Mouse (Mus musculus): ENCODE results near the gene Rangrf.
"Not testable (repeated sequence)": the region's sequence is repeated elsewhere in the genome, so short reads cannot be mapped to it uniquely, and the experiment has no call there.

Rangrf gene

DNA sequence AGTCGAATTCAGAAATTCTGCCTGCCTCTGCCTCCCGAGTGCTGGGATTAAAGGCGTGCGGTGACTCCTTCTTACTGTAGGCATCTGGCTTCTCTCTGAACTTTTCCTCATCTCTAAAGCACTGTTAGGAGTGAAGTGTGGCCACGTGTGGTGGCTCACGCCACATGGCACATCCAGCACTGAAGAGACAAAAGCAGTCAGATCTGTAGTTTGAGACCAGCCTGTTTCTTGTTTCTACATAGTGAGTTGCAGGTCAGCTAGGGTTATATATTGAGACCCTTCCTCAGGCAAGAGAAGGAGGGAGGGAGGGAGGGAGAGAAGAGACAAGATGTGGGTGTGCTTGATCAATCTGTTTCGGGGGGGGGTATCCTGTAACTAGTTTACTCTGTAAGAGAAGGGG lies at the start of gene Rangrf:
Gene Rangrf (minus strand): TSS at position 101 of the 400 bp plus-strand sequence.
- DNase-seq (ENCODE audit: low read depth) = no peak

DNA sequence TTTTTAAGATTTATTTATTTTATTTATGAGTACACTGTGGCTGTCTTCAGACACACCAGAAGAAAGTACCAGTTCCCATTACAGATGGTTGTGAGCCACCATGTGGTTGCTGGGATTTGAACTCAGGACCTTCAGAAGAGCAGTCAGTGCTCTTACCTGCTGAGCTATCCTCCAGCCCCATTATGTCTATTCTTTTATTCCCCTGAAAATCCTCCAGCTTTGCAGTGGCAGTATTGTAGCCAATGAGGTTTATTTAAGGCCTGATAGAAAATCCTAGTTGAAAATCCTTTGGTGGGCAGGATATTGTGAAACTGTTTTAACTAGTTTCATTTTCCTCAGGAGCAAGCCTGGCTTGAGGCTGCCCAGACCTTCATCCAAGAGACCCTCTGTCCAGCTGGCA lies 45.7 kb upstream of the Rangrf start:
- DNase-seq (ENCODE audit: low read depth) = no peak

DNA sequence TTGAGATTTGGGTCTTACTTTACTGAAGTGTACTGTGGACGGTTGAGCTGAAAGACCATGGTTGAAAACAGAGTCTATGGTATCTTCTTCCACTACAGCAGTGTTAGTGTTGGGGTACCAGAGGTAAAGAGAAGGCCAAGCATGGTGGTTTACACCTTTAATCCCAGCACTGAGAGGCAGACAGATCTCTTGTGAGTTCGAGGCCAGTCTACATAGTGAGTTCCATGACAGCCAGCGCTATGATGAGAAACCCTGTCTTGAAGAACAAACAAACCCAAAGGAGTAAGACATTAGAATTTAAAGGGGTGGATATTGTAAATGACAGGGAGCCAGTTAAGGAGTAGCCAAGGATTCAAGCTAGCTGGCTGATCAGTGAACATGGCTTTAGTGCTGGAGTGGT lies 41.8 kb upstream of the Rangrf start:
- no peak for DNase-seq (ENCODE audit: low read depth)

DNA sequence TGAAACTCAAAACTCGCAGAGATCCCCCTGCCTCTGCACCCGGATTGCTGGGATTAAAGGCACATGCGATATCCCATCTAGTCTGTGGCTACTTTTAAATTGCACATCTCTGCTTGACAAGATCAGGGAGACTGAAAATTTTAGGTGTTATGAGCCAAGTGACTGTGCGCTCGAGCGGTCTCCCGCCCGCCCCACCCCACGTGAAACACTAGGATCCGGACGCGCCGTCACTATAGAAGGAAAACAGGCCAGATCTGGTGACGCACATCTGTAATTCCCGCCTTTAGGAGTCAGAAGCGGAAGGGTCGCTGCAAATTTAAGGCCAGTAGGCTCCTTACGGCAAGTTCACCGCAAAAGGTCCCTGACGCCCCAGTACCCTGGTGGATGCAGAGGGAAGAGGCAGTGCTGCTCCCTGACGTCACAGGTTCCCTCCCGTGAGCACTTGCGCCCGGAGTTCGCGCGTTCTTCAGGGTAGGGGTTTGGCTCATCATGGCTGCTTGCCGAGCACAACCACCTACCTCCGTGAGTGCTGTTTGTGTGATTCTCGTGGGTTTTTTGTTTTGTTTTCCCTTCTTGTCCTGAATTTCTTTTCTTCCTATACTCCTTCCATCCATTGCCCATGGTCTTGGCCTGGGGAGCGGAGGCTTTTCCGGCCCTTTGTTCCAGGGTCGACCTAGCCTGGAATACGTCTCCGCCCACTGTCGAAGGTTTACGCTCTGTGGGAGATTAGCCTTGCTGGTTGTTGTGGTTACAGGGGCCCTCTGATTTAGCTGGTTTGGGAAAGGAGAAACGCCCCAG lies 40.9 kb upstream of the Rangrf start, which contains the start of gene Ctc1:
Gene Ctc1 (plus strand): TSS at position 268 of the 798 bp plus-strand sequence.
- peak; percentile 96 for DNase-seq (ENCODE audit: low read depth)

DNA sequence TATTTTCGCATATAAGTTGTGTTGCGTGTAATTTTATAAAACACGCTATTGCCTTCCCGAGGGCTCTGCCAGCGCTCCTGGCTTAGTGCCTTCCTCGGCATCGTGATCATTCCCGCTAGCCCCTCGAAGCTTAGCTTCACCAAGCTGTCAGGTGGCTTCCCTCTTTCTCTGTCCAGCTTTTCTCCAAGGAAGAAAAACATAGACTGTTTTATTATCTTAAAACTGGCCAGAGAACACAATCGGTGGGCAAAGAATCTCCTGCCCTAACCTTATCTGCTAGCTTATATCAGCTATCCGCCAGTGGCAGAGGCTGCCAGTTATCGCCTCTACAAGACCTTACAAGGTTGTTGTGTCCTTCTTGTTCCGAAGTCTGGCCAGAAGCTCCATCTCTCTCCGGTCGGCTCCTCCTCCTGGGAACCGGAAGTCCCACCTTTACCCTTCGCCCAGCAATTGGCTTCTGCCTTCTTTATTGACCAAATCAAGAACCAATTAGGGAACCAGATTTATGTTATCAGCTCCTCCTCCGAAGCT lies 37.2 kb upstream of the Rangrf start:
- DNase-seq (ENCODE audit: low read depth) = peak; percentile 94

DNA sequence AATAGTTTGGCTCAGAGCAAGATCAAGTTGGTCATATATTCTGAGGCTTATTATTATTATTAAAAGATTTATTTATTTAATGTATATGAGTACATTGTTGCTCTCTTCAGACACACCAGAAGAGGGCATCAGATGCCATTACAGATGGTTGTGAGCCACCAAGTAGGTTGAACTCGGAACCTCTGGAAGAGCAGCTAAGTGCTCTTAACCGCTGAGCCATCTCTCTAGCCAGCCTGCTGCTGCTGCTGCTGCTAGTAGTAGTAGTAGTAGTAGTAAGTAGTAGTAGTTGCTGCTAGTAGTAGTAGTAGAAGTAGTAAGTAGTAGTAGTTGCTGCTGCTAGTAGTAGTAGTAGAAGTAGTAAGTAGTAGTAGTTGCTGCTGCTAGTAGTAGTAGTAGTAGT lies 36.5 kb upstream of the Rangrf start:
- not testable (repeated sequence) for DNase-seq (ENCODE audit: low read depth)

DNA sequence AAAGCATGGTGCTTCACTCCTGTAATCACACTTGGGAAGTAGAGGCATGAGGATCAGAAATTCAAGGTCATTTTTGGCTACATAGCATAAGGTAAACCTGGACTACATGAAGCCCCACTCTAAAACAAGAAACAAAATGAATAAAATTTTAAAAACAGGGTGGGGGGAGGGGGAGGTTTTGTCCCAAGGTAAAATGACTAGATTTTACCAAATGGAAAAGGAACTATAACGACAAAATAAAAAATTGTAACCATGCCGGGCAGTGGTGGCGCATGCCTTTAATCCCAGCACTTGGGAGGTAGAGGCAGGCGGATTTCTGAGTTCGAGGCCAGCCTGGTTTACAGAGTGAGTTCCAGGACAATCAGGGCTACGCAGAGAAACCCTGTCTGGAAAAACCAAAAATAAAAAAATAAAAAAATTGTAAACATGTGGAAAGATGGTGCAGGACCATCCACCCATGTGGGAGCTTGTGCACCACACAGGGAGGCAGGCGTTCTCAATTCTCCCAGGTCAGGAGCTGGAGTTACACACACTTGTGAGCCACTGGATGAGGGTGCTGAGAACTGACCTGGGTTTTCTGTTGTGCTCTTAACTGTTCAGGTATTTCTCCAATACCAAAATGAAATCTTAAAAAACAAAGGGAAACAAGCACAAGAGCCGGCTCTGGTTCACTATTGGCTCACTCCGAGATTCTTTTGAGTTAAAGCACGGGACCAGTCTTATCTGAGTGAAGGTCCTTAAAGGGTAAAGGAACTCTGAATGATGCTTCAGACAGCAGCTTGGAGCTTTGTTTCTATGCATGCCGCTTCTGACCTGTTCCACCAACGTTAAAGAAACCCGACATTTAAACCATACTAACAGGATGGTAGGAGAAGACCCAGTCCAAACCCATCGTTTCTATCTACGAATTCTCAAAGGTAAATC lies 35.7 kb upstream of the Rangrf start:
- no peak for DNase-seq (ENCODE audit: low read depth)

DNA sequence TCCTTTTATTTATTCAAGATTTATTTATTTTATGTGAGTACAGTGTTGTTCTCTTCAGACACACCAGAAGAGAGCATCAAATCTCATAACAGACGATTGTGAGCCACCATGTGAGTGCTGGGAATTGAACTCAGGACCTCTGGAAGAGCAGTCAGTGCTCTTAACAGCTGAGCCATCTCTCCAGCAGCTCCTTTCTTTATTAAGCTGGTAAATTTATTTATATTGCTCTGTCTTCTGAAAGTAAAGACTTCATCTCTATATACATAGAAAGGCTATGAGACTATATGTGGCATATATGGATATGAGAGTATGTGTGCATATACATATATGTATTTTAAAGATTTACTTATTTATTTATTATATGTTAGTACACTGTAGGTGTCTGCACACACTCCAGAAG lies 34.5 kb upstream of the Rangrf start:
- DNase-seq (ENCODE audit: low read depth) = no peak

DNA sequence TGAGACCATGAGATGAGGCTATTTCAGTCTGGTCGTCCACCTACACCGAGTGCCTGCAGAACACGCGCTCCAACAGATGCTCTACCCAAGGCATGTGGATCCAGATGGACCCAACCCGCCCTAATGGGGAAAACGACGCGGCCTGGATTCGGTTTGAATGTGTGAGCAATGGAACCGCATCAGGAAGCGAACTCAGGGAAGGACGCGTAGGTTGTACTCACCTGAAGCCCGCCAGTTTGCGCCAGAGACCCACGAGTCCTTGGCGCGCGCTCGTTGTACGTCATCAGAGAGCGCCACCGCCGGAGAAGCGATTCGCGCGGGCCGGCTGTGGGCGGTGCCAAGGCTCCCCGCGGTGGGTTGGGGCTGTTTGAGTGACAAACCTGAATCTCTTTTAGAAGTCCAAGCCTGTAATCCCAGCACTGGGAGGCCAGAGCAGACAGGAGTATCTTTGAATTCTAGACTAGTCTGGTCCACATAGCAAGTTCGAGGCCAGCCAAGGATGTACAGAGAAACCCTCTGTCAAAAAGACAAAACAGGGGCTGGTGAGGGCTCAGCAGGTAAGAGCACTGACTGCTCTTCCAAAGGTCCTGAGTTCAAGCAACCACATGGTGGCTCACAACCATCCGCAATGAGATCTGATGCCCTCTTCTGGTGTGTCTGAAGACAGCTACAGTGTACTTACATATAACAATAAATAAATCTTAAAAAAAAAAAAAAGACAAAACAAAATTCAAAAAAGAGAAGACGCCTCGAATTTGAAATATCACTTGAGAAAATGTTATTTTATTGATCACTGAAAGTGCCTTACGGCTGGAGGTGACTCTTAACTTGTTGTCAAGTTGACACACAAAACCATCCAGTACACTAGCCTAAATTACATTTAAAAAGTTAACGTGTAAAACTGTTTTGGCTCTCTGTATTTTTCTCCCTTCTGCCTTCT lies 33.5 kb upstream of the Rangrf start, which contains the start of gene Pfas:
Gene Pfas (minus strand): TSS at position 279 of the 940 bp plus-strand sequence.
- DNase-seq (ENCODE audit: low read depth) = peak; percentile 96

DNA sequence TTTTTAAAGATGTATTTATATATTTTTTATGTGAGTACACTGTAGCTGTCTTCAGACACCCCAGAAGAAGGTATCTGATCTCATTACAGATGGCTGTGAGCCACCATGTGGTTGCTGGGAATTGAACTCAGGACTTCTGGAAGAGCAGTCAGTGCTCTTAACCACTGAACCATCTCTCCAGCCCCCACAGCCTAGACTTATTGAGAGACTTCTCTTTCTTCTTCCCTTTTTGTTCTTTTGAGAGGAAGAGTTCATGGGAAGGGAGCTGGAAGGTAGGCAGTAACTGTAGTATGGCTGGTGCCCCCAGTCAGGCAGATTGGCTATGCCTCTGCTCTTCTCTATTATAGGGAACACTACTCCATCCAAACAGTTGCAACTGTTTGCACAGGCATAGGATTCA lies 31.6 kb upstream of the Rangrf start:
- DNase-seq (ENCODE audit: low read depth) = not testable (repeated sequence)

DNA sequence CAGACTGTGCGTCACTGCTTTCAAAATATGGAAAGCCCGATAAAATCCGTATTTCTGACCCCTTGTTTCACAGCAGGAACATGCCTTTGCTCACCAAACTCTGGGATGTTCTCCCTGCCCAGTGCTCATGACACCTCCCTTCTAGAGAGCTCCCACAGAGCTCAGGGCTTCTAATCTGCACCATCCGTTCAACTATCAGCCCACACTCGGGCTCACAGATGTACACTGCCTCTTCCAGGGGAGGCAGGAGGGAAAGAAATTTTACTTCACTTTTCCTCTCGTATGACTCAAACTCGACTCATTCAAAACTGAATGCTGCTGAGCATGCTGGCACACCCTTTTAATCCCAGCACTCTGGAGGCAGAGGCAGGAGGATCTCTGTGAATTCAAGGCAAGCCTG lies 30.2 kb upstream of the Rangrf start:
- no peak for DNase-seq (ENCODE audit: low read depth)

DNA sequence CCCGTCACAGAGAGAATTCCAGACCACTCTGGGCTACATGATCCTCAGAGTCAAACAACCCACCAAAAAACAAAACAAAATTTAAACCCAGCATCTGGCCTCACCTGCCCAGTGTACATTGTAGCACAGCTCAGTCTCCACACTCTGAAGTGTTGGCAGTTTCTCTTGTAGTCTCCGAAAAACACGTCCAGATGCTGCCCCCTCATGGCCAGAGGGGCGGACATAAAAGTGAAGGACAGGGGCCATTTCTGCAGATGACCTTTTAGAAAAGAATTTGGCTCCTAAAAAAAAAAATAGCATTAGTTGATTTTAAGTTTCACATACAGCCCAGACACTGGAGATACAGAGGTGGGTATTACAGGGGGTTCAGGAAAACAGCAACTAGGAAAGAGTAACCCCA lies 28.6 kb upstream of the Rangrf start:
- no peak for DNase-seq (ENCODE audit: low read depth)

DNA sequence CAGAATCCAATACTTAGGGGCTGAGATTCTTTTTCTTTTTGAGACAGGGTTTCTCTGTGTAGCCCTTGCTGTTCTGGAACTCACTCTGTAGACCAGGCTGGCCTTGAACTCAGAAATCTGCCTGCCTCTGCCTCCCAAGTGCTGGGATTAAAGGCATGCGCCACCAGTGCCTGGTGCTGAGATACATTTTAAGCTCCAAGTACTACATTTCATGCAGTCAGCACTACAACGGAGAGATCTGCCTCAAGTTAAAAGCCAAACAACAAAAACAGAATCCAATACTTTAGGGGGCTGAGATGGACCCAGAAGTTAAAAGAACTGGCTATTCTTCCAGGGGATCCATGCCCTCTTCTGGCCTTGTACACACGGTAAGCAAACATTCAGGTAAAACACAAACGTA lies 27.8 kb upstream of the Rangrf start:
- DNase-seq (ENCODE audit: low read depth) = not testable (repeated sequence)

DNA sequence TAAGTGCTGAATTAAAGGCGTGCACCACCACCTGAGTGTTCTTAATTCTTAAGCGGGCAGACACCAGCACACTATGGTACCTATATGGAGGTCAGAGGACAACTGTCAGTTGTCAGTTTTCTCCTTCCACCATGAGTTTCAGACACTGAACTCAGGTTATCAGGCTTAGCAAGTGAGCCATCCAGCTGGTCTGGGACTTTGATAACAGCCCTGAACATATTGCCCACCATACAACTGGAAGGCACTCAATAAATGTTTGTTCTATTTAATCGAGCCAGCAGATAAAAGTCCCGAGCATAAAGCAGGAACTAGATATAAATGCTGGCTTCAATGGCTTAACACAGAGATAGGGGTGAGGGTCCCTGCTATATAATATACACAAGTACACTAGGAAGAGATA lies 22.1 kb upstream of the Rangrf start:
- DNase-seq (ENCODE audit: low read depth) = no peak

DNA sequence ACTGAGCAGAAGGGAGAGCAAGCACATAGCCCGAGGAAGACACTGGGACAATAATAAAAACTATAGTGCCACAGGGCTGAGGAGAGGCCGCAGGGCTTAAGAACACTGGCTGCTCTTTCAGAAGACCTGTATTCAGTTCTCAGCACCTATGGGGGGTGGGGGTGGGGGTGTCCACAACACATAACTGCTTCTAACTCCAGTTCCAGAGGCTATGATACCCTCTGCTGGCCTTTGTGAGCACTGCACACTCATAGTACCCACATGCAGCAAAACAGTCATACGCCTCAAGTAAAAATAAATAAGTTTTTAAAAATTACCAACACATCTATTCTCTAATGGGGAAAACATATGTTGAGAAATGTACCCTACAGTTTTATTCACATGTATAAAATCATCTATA lies 19.4 kb upstream of the Rangrf start:
- DNase-seq (ENCODE audit: low read depth) = peak; percentile 43

DNA sequence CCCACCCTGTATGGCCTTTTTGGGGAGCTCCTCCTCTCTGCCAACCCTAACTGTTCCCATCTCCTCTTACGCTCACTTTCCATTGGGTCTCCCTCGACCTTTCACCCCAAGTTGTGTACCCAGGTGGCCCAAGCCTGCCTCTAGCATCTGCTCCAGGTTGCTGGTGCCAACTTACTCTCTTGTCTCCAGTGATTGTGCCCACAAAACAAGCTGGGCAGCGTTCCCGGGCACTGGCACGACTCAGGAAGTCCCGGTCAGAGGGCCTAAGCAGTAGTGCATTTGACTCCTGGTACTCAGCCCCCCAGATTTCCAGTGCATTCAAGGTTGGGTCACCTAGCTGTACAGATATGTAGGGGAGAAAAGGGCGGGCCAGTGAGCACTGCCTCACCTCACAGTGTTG lies 18.1 kb upstream of the Rangrf start:
- no peak for DNase-seq (ENCODE audit: low read depth)

DNA sequence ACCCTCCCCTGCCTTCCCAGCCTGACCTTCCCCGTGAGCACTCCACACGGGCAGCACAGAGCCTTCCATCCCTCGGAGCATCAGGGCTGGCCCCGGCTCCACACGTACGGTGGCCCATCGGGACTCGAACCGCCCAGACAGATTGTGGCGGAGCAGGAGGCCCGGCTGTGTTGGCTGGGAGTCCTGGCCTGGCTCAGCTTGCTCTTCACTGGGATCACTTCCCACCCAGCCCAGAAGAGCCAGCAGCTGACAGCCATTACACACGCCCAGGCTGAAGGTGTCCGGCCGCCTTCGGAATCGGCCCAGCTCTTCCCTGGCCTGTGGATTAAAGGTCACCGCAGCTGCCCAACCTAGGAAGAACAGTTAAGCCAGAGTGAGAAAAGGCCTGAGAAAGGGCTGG lies 13.4 kb upstream of the Rangrf start:
- no peak for DNase-seq (ENCODE audit: low read depth)

DNA sequence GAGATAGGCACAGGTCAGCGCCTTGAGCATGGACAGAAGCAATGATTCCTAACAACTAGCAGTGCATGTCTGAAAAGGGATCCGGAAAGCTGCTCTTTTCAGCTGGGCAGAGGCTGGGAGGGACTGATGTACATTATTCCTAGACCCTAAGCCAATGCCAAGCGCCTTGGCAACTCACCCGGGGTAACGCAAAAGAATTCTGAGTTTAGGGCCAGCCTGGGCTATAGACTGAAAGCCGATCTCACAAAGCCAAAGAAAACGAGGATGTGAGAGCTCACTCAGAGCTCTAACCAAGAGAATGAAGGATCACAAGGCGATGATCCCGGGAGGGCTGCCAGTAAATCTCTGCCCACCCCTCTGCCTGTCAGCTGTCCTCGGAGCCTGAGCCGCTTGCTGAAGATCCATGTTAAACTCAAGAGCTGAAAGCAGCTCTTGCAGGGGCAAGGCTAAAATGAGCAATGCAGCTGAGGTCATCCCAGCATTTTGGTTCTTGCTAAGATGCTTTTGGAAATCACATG lies 12.4 kb upstream of the Rangrf start:
- no peak for DNase-seq (ENCODE audit: low read depth)

DNA sequence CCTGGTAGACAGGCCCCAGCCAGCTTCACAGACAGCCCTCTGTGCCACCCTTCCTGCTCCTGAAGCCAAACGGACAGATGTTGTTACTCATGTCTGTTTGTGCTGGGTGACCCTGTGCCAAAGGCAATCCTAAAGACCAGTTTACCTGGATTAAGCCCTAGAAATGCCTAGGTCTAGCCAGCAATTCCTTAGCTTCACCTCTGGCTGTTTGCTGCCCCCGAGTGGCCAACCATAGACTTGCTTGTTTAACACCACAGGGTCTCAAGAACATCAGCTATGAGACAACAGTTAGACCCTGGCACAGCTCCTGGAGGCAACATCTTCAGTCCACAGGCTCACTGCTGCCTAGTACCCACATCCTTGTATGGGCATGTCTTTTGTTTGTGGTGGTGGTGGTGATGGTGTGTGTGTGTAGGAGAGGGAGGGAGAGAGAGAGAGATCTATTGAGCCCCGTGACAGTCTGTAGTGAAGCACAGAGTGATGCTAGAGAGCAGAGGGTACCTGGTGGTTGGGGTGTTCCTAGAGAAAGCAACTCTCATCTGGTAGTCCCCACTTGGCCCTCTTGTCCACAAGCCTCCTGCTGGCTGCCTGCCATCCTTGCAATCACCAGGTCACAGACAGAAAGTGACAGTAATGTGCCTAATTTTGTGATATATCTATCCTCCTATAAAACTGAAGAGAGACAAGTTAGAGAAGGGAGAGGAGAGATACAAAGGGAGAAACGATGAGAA lies 7.8 kb upstream of the Rangrf start:
- DNase-seq (ENCODE audit: low read depth) = peak; percentile 81

DNA sequence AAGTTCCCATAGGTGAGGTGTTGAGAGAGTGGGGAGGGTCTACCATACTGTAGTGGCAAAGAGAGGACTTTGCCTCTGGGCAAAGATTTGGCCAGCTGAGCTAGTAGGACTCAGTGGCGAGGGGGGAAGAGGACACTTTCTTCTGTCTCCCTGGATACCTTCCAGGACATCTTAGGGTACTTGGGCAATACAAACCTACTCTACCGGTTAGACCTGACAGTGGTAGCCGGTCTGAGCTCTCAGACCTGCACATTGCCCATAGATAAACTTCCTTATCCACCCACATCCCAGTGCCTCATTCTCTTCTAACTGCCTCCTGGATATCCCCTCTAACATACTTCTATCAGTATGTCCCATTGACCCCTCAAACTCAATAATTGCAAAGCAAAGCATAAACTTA lies 5.9 kb upstream of the Rangrf start:
- no peak for DNase-seq (ENCODE audit: low read depth)

DNA sequence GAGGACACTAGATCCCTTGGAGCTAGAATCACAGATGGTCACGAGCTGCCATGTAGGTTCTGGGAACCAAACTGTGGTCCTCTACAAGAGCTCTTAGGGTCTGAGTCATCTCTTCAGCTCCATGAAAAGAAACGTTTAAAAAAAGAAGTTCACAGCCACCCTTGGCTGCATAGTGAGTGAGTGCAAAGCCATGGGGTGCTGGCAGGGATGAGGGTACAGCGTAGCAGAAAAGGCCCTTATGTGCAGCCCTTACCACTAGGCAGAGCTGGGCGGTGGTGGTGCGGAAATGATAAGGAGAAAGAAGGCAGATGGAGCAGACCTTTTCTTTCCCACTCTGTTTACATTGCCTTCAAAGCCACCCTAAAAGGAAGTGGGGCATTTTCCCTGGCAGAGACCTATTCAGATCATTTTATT lies 4.3 kb upstream of the Rangrf start:
- no peak for DNase-seq (ENCODE audit: low read depth)

All from induced T-regulatory cell, adult 2 months (primary cell).